Mouse (Mus musculus): Measurements from ENCODE around the gene Psg26. TPM values are rescaled to one million over a fixed set of nuclear protein-coding genes. Genes with fewer than 3 reads are reported as not detected.

The Psg26 gene
- polyA plus RNA-seq, 1 experiment from 2014 or later, result not detected

Other genes starting within 250 kb of the Psg26 start
- gene Mill1, start 238.8 kb downstream of the Psg26 start, polyA plus RNA-seq (2015; fragmentation: Nextera tagmentation; extraction: Ambion mirVana), result not detected in 2 replicates
- not detected in 2 replicates for gene Psg18, start 129.2 kb downstream of the Psg26 start, polyA plus RNA-seq (2015; fragmentation: Nextera tagmentation; extraction: Ambion mirVana)
- not detected in 2 replicates for gene Psg28, start 52.1 kb downstream of the Psg26 start, polyA plus RNA-seq (2015; fragmentation: Nextera tagmentation; extraction: Ambion mirVana)
- not detected in 2 replicates for gene Psg25, start 48.1 kb upstream of the Psg26 start, polyA plus RNA-seq (2015; fragmentation: Nextera tagmentation; extraction: Ambion mirVana)
- gene Psg27, start 83.1 kb upstream of the Psg26 start, polyA plus RNA-seq (2015; fragmentation: Nextera tagmentation; extraction: Ambion mirVana), result not detected in 2 replicates
- not detected in 2 replicates for gene Psg23, start 132.3 kb upstream of the Psg26 start, polyA plus RNA-seq (2015; fragmentation: Nextera tagmentation; extraction: Ambion mirVana)
- gene Psg21, start 172.5 kb upstream of the Psg26 start, polyA plus RNA-seq (2015; fragmentation: Nextera tagmentation; extraction: Ambion mirVana), result not detected in 2 replicates
- not detected in 2 replicates for gene Psg20, start 202.0 kb upstream of the Psg26 start, polyA plus RNA-seq (2015; fragmentation: Nextera tagmentation; extraction: Ambion mirVana)
- gene Psg22, start 233.9 kb upstream of the Psg26 start, polyA plus RNA-seq (2015; fragmentation: Nextera tagmentation; extraction: Ambion mirVana), result 0.23 and 0.33 TPM in 2 replicates